Mouse (Mus musculus) liver, embryonic 14.5 days (tissue): ENCODE data around the gene Cnfn.

Experiments
- CTCF ChIP-seq: IDR thresholded peaks from 2 replicates; pipeline ENCODE4 v1.5.1; 2016; ENCODE audit warnings: antibody characterized with exemption, low read depth, control low read depth
- EP300 ChIP-seq: IDR thresholded peaks from 2 replicates; pipeline ENCODE4 v1.6.1; 2016; ENCODE audit warnings: antibody characterized with exemption, low read depth

- no peak for TF ChIP-seq CTCF
- TF ChIP-seq EP300 = no peak
These were observed 20.7 kb upstream of the Cnfn start for GRCm38 (mm10) chr7:25390054-25390770.
